Mouse (Mus musculus): Measurements from ENCODE around the gene Ccdc18.

DNA sequence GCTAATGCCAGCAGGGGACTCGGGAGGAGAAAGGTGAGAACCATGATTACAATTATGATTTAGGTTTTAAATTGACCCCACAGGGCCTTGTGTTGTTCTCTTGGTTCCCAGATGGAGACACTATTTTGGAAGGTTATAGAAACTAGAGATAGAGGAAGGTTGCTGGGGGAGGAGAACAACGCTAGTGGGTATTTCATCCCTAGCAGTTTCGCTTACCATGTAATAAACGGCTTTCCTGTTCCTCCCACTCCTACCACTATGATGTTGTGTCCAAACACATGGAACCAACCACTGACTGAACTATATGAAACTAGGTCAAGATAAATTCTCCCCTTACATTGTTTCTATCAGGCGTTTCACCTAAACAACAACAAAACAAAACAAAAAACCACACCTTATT lies 122.6 kb downstream of the Ccdc18 start:
- TF ChIP-seq CTCF (conservative IDR thresholded peaks at IDR 0.05; ENCODE audit: low read length) (no peak), POU5F1 (IDR thresholded peaks at IDR 0.05; ENCODE audit: borderline replicate concordance, low read length) (no peak)
